Mouse (Mus musculus) bone marrow, adult 2 months (tissue): ENCODE results near the gene Myh14. TPM values are rescaled to one million over a fixed set of nuclear protein-coding genes. Genes with fewer than 3 reads are reported as not detected.
A peak's percentile ranks its signal among the peaks of the same experiment; 100 is the strongest.

Experiments used
- H3K27ac ChIP-seq: fragments of 200-500 bp; 2 replicates; pipeline ENCODE4 v1.5.1; 2012; ENCODE audit warnings: low read depth, mild to moderate bottlenecking, control low read depth, inconsistent platforms, low read length; ENCODE audit not compliant: control insufficient read depth, poor library complexity, insufficient read depth
- H3K4me1 ChIP-seq: fragments of 200-500 bp; 2 replicates; pipeline ENCODE4 v1.6.1; 2011; ENCODE audit warnings: low read length; ENCODE audit not compliant: control insufficient read depth, insufficient read depth
- H3K4me3 ChIP-seq: fragments of 200-500 bp; replicated peaks from 2 replicates; pipeline ENCODE3; 2011; ENCODE audit warnings: mild to moderate bottlenecking, low read depth, low read length, control low read depth; ENCODE audit not compliant: control insufficient read depth
- CTCF ChIP-seq: fragments of 200-500 bp; IDR thresholded peaks from 2 replicates; pipeline ENCODE4 v1.5.1; 2011; ENCODE audit warnings: low read length, control low read depth; ENCODE audit not compliant: control insufficient read depth, insufficient read depth
- POLR2A ChIP-seq: fragments of 200-500 bp; IDR thresholded peaks from 2 replicates; pipeline ENCODE4 v1.6.1; 2011; ENCODE audit warnings: low read depth, mild to moderate bottlenecking, control low read depth, low read length, borderline replicate concordance; ENCODE audit not compliant: control insufficient read depth
- WGBS: fragments of 180-500 bp; shearing (Covaris S2); methylation state at CpG from one replicate; pipeline ENCODE4 v1.1.7; 2018; 5-methylcytosine and 5-hydroxymethylcytosine counted together
- polyA plus RNA-seq: library from polyadenylated mRNA; stranded (reverse); fragments of >200 nt; gene quantifications from 2 replicates; pipeline ENCODE4 v1.2.4, GENCODE M21; 2011; ENCODE audit warnings: low replicate concordance; ENCODE audit not compliant: missing spikeins, insufficient read depth, insufficient read length

Gene Myh14
- polyA plus RNA-seq, 1 experiment, result not detected

GRCm38 (mm10) chr7:44701921-44702320 lies 31.3 kb upstream of the Myh14 start:
- WGBS, result 19% methylated on average over 6 of the region's 6 CpGs
- Histone ChIP-seq H3K27ac (no peak overlapping the region), H3K4me3 (no peak overlapping the region), H3K4me1 (no peaks in the 10 kb centered on the region)
- TF ChIP-seq CTCF, result peak; percentile 26; the same call in 1 of the 2 replicates
- no peak for TF ChIP-seq POLR2A

- TF ChIP-seq CTCF (no peak), POLR2A (no peak)
- Histone ChIP-seq H3K27ac (no peak overlapping the region), H3K4me3 (no peak overlapping the region), H3K4me1 (no peaks in the 10 kb centered on the region)
- WGBS, result 25% methylated on average over 7 of the region's 7 CpGs
These were observed 27.3 kb upstream of the Myh14 start for GRCm38 (mm10) chr7:44697980-44698379.

- Histone ChIP-seq H3K4me1 (no peaks in the 10 kb centered on the region; the same call in 1 of the 2 replicates), H3K4me3 (no peak overlapping the region), H3K27ac (no peak overlapping the region)
- TF ChIP-seq CTCF (no peak), POLR2A (no peak)
- 11% methylated on average over 20 of the region's 20 CpGs for WGBS
These were observed 26.6 kb upstream of the Myh14 start for GRCm38 (mm10) chr7:44697191-44697710.

- no peaks in the 10 kb centered on the region; the same call in 1 of the 2 replicates for H3K4me1 ChIP-seq
- TF ChIP-seq CTCF (no peak), POLR2A (no peak)
- H3K4me3 ChIP-seq, result no peak overlapping the region
- H3K27ac ChIP-seq, result no peak overlapping the region
- WGBS, result 67% methylated on average over 4 of the region's 4 CpGs
These were observed 24.6 kb upstream of the Myh14 start for GRCm38 (mm10) chr7:44695223-44695622.

GRCm38 (mm10) chr7:44693427-44694175 lies 23.0 kb upstream of the Myh14 start:
- H3K27ac ChIP-seq, result no peak overlapping the region
- 73% methylated on average over 10 of the region's 10 CpGs for WGBS
- H3K4me1 ChIP-seq, result no peaks in the 10 kb centered on the region; the same call in 1 of the 2 replicates
- no peak overlapping the region for H3K4me3 ChIP-seq
- TF ChIP-seq POLR2A (no peak), CTCF (no peak)

GRCm38 (mm10) chr7:44689331-44689730 lies 18.7 kb upstream of the Myh14 start:
- Histone ChIP-seq H3K4me1 (no peaks in the 10 kb centered on the region; the same call in 1 of the 2 replicates), H3K27ac (no peak overlapping the region), H3K4me3 (no peak overlapping the region)
- WGBS, result 87% methylated on average over 7 of the region's 7 CpGs
- TF ChIP-seq POLR2A (no peak), CTCF (no peak)

GRCm38 (mm10) chr7:44688890-44689289 lies 18.2 kb upstream of the Myh14 start:
- TF ChIP-seq CTCF (peak; percentile 20; the same call in 1 of the 2 replicates), POLR2A (no peak)
- no peak overlapping the region for H3K27ac ChIP-seq
- no peak overlapping the region for H3K4me3 ChIP-seq
- WGBS, result 67% methylated on average over 3 of the region's 3 CpGs
- H3K4me1 ChIP-seq, result no peaks in the 10 kb centered on the region; the same call in 1 of the 2 replicates

- WGBS, result 12% methylated on average over 17 of the region's 17 CpGs
- H3K27ac ChIP-seq, result no peak overlapping the region
- H3K4me1 ChIP-seq, result no peaks in the 10 kb centered on the region
- no peak for TF ChIP-seq CTCF
- no peak for TF ChIP-seq POLR2A
- no peak overlapping the region for H3K4me3 ChIP-seq
These were observed 15.1 kb upstream of the Myh14 start for GRCm38 (mm10) chr7:44685531-44686402.
